Comparison of ENCODE assay signal across 9 mouse cellular contexts in the genomic region with DNA sequence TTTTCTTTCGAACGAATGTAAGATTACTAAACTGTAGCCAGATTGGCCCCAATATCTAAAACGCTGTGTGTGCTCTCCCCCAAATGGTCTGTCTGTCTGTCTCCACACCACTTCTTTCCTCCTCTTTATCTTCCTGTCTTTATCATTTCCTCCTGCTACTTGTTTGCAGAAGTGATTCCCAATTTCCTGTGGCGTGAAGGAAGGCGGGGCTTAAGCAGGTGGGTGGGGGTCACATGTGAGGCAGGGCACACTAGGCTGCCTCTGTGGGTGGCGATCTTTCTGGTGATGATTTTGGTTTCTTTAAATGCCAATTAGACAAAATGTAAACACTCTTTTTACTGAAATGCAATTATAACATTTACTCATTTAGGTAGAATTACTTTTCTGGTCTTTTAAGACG. TPM values are rescaled to one million over a fixed set of nuclear protein-coding genes. Genes with fewer than 3 reads are reported as not detected.
DNase-seq lines count a peak whose midpoint lies in the region; ATAC-seq and TF ChIP-seq lines count a peak whose summit lies in the region.
"Had no signal": no experiment of that assay in that cellular context is flagged by ENCODE, and none has a peak within 500 bp of the region (broad histone marks: within the 10 kb centered on the region; RNA-seq: fewer than 3 reads in every experiment).

No protein-coding gene starts in this region.

- WGBS in liver, embryonic 11.5 days = 17% methylated on average over 7 of the region's 7 CpGs
- 20% methylated on average over 7 of the region's 7 CpGs for WGBS in liver, postnatal 0 days (ENCODE audit: insufficient replicate concordance)
- WGBS in embryonic facial prominence, embryonic 10.5 days = 24% methylated on average over 7 of the region's 7 CpGs
- WGBS in midbrain, postnatal 0 days = 48% methylated on average over 7 of the region's 7 CpGs
- 40% methylated on average over 7 of the region's 7 CpGs for WGBS in intestine, postnatal 0 days

- no peak overlapping the region for H3K27ac ChIP-seq in liver, embryonic 11.5 days (ENCODE audit: low read depth, low read length)
- H3K27ac ChIP-seq in liver, postnatal 0 days (ENCODE audit: low read depth) = no peak overlapping the region
- no peak overlapping the region for H3K27ac ChIP-seq in embryonic facial prominence, embryonic 10.5 days (replicated peaks)
- no peak overlapping the region for H3K27ac ChIP-seq in midbrain, postnatal 0 days (ENCODE audit: low read depth, low read length)
- H3K27ac ChIP-seq in intestine, postnatal 0 days (ENCODE audit: low read depth, low read length) = no peak overlapping the region
- H3K27ac ChIP-seq: midbrain, embryonic 12.5 days had no signal

- H3K4me3 ChIP-seq in liver, embryonic 11.5 days (ENCODE audit: low read depth, low read length) = no peak overlapping the region
- no peak overlapping the region for H3K4me3 ChIP-seq in liver, postnatal 0 days (ENCODE audit: low read depth, low read length)
- 0 out of 2 replicates have a peak overlapping the region, but pooled peaks have one; percentile 8 for H3K4me3 ChIP-seq in embryonic facial prominence, embryonic 10.5 days
- H3K4me3 ChIP-seq in midbrain, postnatal 0 days (ENCODE audit: low read depth, low read length) = peak overlapping the region; percentile 39
- no peak overlapping the region for H3K4me3 ChIP-seq in intestine, postnatal 0 days (ENCODE audit: low read depth, low read length)
- H3K4me3 ChIP-seq: midbrain, embryonic 12.5 days had no signal

- peak; percentile 87 for DNase-seq in heart, adult 11 months
- DNase-seq in heart, postnatal 25 days (ENCODE audit: low spot score) = no peak
- no peak for DNase-seq in liver, embryonic 11.5 days (ENCODE audit: low spot score)
- no peak for DNase-seq in liver, postnatal 0 days
- DNase-seq in embryonic facial prominence, embryonic 10.5 days (ENCODE audit: low spot score) = no peak
- DNase-seq in midbrain, postnatal 0 days (ENCODE audit: low spot score) = no peak
- DNase-seq in layer of hippocampus, postnatal 10 days (ENCODE audit: low spot score in 2 of 2) = no peak

- intact Hi-C loops in heart, postnatal 25 days (cut with DNase I) = loop anchor here (2.0 to 5.0 kb wide), 2 partner anchors 39 to 52 kb away; partner anchors contain the start of gene Hivep2

- no peak for TF ChIP-seq EP300 in liver, postnatal 0 days (IDR thresholded peaks at IDR 0.05; ENCODE audit: low read depth)

- no peaks in the 10 kb centered on the region for H3K27me3 ChIP-seq in liver, embryonic 11.5 days (replicated peaks; ENCODE audit: control insufficient read depth, insufficient read depth, low read length)
- H3K27me3 ChIP-seq in liver, postnatal 0 days (ENCODE audit: insufficient read depth, low read length) = no peaks in the 10 kb centered on the region
- H3K27me3 ChIP-seq in embryonic facial prominence, embryonic 10.5 days (replicated peaks; ENCODE audit: low read depth, poor library complexity, severe bottlenecking) = no peaks in the 10 kb centered on the region
- H3K27me3 ChIP-seq in midbrain, postnatal 0 days (ENCODE audit: insufficient read depth, low read length) = no peaks in the 10 kb centered on the region
- no peaks in the 10 kb centered on the region for H3K27me3 ChIP-seq in intestine, postnatal 0 days (replicated peaks; ENCODE audit: control insufficient read depth, insufficient read depth, low read length)
- H3K27me3 ChIP-seq: midbrain, embryonic 12.5 days had no signal

- 0 out of 2 replicates have a peak overlapping the region, but pooled peaks have one; percentile 7 for H3K4me2 ChIP-seq in liver, embryonic 11.5 days
- no peak overlapping the region for H3K4me2 ChIP-seq in liver, postnatal 0 days (ENCODE audit: low read depth, low read length)
- H3K4me2 ChIP-seq in midbrain, postnatal 0 days (ENCODE audit: low read depth, low read length, poor library complexity, severe bottlenecking) = peak overlapping the region; percentile 54
- H3K4me2 ChIP-seq in intestine, postnatal 0 days (replicated peaks; ENCODE audit: low read depth) = no peak overlapping the region

- H3K36me3 ChIP-seq in liver, embryonic 11.5 days (ENCODE audit: control insufficient read depth, insufficient read depth, low read length) = no peaks in the 10 kb centered on the region
- no peaks in the 10 kb centered on the region for H3K36me3 ChIP-seq in liver, postnatal 0 days (replicated peaks; ENCODE audit: insufficient read depth, low read length)
- no peaks in the 10 kb centered on the region for H3K36me3 ChIP-seq in embryonic facial prominence, embryonic 10.5 days (replicated peaks)
- no peaks in the 10 kb centered on the region for H3K36me3 ChIP-seq in midbrain, postnatal 0 days (ENCODE audit: insufficient read depth, low read length)
- H3K36me3 ChIP-seq in intestine, postnatal 0 days (ENCODE audit: control insufficient read depth, insufficient read depth) = no peaks in the 10 kb centered on the region
- H3K36me3 ChIP-seq: midbrain, embryonic 12.5 days had no signal

- no peak for ATAC-seq in liver, embryonic 11.5 days (replicated peaks; ENCODE audit: low FRiP score)
- no peak for ATAC-seq in liver, postnatal 0 days
- ATAC-seq in midbrain, postnatal 0 days (ENCODE audit: low FRiP score) = no peak
- ATAC-seq in intestine, postnatal 0 days = no peak

- no peak for TF ChIP-seq CTCF in liver, postnatal 0 days (IDR thresholded peaks at IDR 0.05; ENCODE audit: low read depth)
- TF ChIP-seq CTCF in midbrain, postnatal 0 days (IDR thresholded peaks at IDR 0.05) = no peak
- no peak for TF ChIP-seq CTCF in intestine, postnatal 0 days (IDR thresholded peaks at IDR 0.05; ENCODE audit: low read depth)

- H3K4me1 ChIP-seq in liver, embryonic 11.5 days (replicated peaks; ENCODE audit: control insufficient read depth, insufficient read depth, low read length) = 0 out of 2 replicates have a peak, but pooled peaks cover 2% of the 10 kb centered on the region
- H3K4me1 ChIP-seq in liver, postnatal 0 days (ENCODE audit: insufficient read depth) = peaks cover 10% of the 10 kb centered on the region
- peaks cover 18% of the 10 kb centered on the region for H3K4me1 ChIP-seq in embryonic facial prominence, embryonic 10.5 days
- H3K4me1 ChIP-seq in midbrain, postnatal 0 days (ENCODE audit: insufficient read depth, low read length) = peaks cover 5% of the 10 kb centered on the region; the same call in 1 of the 2 replicates
- 0 out of 2 replicates have a peak, but pooled peaks cover 3% of the 10 kb centered on the region for H3K4me1 ChIP-seq in intestine, postnatal 0 days (replicated peaks; ENCODE audit: control insufficient read depth, insufficient read depth, low read length)

- no peak overlapping the region for H3K9ac ChIP-seq in liver, embryonic 11.5 days (ENCODE audit: low read depth, low read length)
- H3K9ac ChIP-seq in liver, postnatal 0 days (replicated peaks) = no peak overlapping the region
- no peak overlapping the region for H3K9ac ChIP-seq in midbrain, postnatal 0 days (replicated peaks; ENCODE audit: low read length, poor library complexity, severe bottlenecking)
- no peak overlapping the region for H3K9ac ChIP-seq in intestine, postnatal 0 days (ENCODE audit: low read depth, low read length)
- H3K9ac ChIP-seq: midbrain, embryonic 12.5 days had no signal

- H3K9me3 ChIP-seq in liver, embryonic 11.5 days (ENCODE audit: control insufficient read depth, low read length) = no peaks in the 10 kb centered on the region
- no peaks in the 10 kb centered on the region for H3K9me3 ChIP-seq in liver, postnatal 0 days (ENCODE audit: low read length)
- no peaks in the 10 kb centered on the region for H3K9me3 ChIP-seq in embryonic facial prominence, embryonic 10.5 days
- H3K9me3 ChIP-seq in midbrain, postnatal 0 days (ENCODE audit: low read length) = no peaks in the 10 kb centered on the region
- H3K9me3 ChIP-seq in intestine, postnatal 0 days (ENCODE audit: control insufficient read depth) = no peaks in the 10 kb centered on the region
- H3K9me3 ChIP-seq: midbrain, embryonic 12.5 days had no signal

RNA-seq across cellular contexts. Expression of gene Hivep2, which starts 52.8 kb away (rescaled TPM):
- total RNA-seq in heart, postnatal 25 days (2021) = 10 to 100 TPM; 17.8 to 28.8 TPM
- polyA plus RNA-seq in liver, embryonic 11.5 days (2014; fragmentation: Nextera tagmentation; extraction: Ambion mirVana) = 1.6 and 2.2 TPM in 2 replicates
- 0.62 and 0.82 TPM in 2 replicates for polyA plus RNA-seq in liver, postnatal 0 days (2015; fragmentation: Nextera tagmentation; extraction: Ambion mirVana)
- 1.7 and 1.9 TPM in 2 replicates for polyA plus RNA-seq in embryonic facial prominence, embryonic 10.5 days (2016; fragmentation: Nextera tagmentation; extraction: Ambion mirVana)
- total RNA-seq in midbrain, postnatal 0 days (2014; rRNA removed) = 37.5 and 40.9 TPM in 2 replicates
- polyA plus RNA-seq in midbrain, postnatal 0 days (2015; fragmentation: Nextera tagmentation; extraction: Ambion mirVana) = 10.6 and 10.8 TPM in 2 replicates
- 3.5 and 3.8 TPM in 2 replicates for polyA plus RNA-seq in intestine, postnatal 0 days (2015; fragmentation: Nextera tagmentation; extraction: Ambion mirVana)
- total RNA-seq in layer of hippocampus, postnatal 10 days (2021) = 100 to 1,000 TPM; 215 to 228 TPM

Comparison
In these comparisons a context has a peak if more than half of its experiments do, and no peak if none do; other contexts are left out.
1. H3K4me2 ChIP-seq: peak in liver, embryonic 11.5 days (single experiment) and midbrain, postnatal 0 days (single experiment); none in liver, postnatal 0 days (single experiment) and intestine, postnatal 0 days (single experiment).
2. H3K4me3 ChIP-seq: peak in embryonic facial prominence, embryonic 10.5 days (single experiment) and midbrain, postnatal 0 days (single experiment); none in liver, embryonic 11.5 days (single experiment), liver, postnatal 0 days (single experiment) and intestine, postnatal 0 days (single experiment).